Mouse (Mus musculus) monocyte, adult 2 months (primary cell): ENCODE measurements around the gene Olfr699.
"Not testable (repeated sequence)": the region's sequence is repeated elsewhere in the genome, so short reads cannot be mapped to it uniquely, and the experiment has no call there.

Source experiments
- DNase-seq, 2 experiments: peaks; one replicate each; pipeline ENCODE4 v3.0.0; 2022; ENCODE audit warnings: low spot score in 2 of 2, low read depth in 1 of 2

Gene Olfr699

DNA sequence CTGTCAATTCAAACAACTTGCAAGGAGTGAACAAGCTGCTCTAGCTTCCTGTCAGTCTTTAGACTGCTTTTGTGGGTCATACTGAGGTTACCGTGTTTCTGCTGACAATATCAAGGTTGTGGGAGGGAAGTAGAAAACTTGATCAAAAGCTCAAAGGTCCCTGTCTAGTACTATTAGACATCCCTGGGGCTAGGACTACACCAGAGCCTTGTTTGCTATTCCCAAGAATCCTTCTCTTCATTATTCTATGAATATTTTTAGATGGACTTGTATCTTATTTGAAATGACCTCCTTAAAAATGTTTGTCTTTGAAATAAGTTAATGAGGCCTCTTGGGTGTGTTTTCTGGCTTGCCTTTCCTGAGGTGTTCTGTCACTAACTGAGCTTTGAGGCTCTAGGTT lies at the start of gene Olfr699:
Gene Olfr699 (minus strand): TSS at position 101 of the 400 bp plus-strand sequence.
- no peak for DNase-seq

DNA sequence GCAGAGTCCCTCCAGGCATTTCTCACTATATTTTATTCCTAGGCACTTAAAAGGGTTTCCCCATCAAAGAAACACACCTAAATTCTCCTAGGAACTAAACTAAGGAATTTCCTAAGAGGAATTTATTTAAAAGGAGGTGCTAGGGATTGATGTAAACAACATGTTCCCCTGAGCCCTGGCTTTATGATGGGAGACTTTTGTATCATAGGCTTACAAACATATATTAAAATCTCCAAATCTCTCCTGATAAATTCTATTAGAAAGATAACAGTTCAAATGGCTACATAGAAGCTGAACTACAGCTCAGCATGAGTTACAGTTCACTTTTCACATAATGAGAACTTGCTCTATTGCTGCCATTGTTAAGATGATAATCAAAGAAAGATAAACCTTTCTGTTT lies 40.8 kb upstream of the Olfr699 start, which contains the start of gene Olfr702:
Gene Olfr702 (minus strand): TSS at position 101 of the 400 bp plus-strand sequence.
- DNase-seq, result no peak

DNA sequence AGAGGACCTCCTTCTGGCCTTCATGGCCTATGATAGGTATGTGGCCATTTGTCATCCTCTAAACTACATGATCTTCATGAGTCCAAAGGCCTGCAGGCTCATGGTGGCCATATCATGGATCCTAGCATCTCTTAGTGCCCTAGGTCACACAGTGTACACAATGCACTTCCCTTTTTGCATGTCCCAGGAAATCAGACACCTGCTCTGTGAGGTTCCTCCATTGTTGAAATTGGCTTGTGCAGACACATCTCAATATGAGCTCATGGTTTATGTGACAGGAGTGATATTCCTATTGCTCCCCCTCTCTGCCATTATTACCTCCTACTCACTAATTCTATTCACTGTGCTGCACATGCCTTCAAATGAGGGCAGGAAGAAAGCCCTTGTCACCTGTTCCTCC lies 25.4 kb upstream of the Olfr699 start:
- DNase-seq, result no peak

GRCm38 (mm10) chr7:106815775-106816174 lies 22.8 kb upstream of the Olfr699 start:
- no peak for DNase-seq

GRCm38 (mm10) chr7:106813829-106814228 lies 20.8 kb upstream of the Olfr699 start, which contains the start of gene Olfr701:
Gene Olfr701 (plus strand): TSS chr7:106814129.
- DNase-seq, result no peak

- DNase-seq, result no peak
Observed at GRCm38 (mm10) chr7:106808734-106809133, 15.7 kb upstream of the Olfr699 start, which contains the start of gene Olfr700. Gene Olfr700 (minus strand): TSS chr7:106808834.

DNA sequence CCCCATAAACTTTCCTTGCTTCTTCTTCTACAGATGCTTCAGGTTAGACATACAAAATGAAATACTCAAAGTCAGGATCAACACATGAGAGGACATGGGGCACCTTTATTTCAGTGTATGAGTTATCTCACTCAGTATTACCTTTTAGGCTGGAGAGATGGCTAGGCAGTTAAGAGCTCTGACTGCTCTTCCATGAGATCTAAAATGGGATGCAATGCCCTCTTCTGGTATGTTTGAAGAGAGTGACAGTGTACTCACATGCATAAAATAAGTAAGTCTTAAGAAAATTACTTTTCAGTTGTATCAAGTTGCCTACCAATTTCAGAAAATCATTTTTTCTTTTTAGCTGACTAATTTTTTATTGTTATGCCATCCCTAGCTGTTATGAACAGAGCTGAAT lies 4.7 kb downstream of the Olfr699 start:
- DNase-seq, result no peak

- DNase-seq, result not testable (repeated sequence)
Observed at GRCm38 (mm10) chr7:106761008-106761407, 32.0 kb downstream of the Olfr699 start.

- no peak for DNase-seq
Observed at GRCm38 (mm10) chr7:106758800-106759199, 34.2 kb downstream of the Olfr699 start.

- no peak for DNase-seq
Observed at GRCm38 (mm10) chr7:106755297-106755696, 37.7 kb downstream of the Olfr699 start, which contains the start of gene Olfr698. Gene Olfr698 (minus strand): TSS chr7:106755397.

GRCm38 (mm10) chr7:106745811-106746210 lies 47.2 kb downstream of the Olfr699 start:
- DNase-seq, result no peak

DNA sequence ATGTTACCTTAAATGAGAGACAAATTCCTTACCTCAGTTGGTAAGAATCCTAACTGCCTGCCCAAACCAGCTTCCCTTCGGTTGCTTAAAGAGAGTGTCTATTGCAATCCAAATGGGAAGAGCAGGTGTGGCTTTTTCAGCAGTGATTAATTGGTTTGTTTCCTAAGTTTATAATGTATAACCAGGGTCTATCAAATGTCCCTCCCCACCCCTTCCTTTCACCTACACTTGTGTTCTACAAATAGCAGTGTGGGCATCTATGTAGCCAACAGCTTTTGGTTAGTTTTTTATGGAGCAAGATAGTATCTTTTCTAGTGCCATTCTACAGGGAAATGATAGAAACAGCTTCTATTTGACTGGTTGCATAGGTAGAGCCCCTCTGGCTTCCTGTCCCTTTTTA lies 50.7 kb downstream of the Olfr699 start, which contains the start of gene Olfr697:
Gene Olfr697 (minus strand): TSS at position 101 of the 400 bp plus-strand sequence.
- no peak for DNase-seq
